Mouse (Mus musculus) olfactory bulb, adult 2 months (tissue): ENCODE measurements at regions not wholly inside any gene's neighbourhood (a gene's known extent, or its start where the extent isn't known, plus 50 kb on each side); places are given as distances from the start of the nearest gene placed in this dataset.

Source experiments
- H3K27ac ChIP-seq: fragments of 200-500 bp; 2 replicates; pipeline ENCODE4 v1.5.1; 2012; ENCODE audit warnings: low read depth, low read length; ENCODE audit not compliant: insufficient read depth
- H3K4me1 ChIP-seq: fragments of 200-500 bp; 2 replicates; pipeline ENCODE4 v1.6.1; 2012; ENCODE audit warnings: low read length; ENCODE audit not compliant: control insufficient read depth, insufficient read depth
- H3K4me3 ChIP-seq: fragments of 200-500 bp; 2 replicates; pipeline ENCODE4 v1.5.1; 2012; ENCODE audit warnings: mild to moderate bottlenecking, low read depth, low read length, moderate library complexity; ENCODE audit not compliant: insufficient read depth
- CTCF ChIP-seq: fragments of 200-500 bp; IDR thresholded peaks from 2 replicates; pipeline ENCODE4 v1.5.1; 2012; ENCODE audit warnings: low read depth, mild to moderate bottlenecking, low read length, moderate library complexity; ENCODE audit not compliant: insufficient read depth
- POLR2A ChIP-seq: fragments of 200-500 bp; IDR thresholded peaks from 2 replicates; pipeline ENCODE4 v1.6.1; 2012; ENCODE audit warnings: mild to moderate bottlenecking, low read depth, low read length, moderate library complexity; ENCODE audit not compliant: insufficient read depth
- WGBS: fragments of 180-500 bp; shearing (Covaris S2); methylation state at CpG from one replicate; pipeline ENCODE4 v1.1.7; 2018; 5-methylcytosine and 5-hydroxymethylcytosine counted together

DNA sequence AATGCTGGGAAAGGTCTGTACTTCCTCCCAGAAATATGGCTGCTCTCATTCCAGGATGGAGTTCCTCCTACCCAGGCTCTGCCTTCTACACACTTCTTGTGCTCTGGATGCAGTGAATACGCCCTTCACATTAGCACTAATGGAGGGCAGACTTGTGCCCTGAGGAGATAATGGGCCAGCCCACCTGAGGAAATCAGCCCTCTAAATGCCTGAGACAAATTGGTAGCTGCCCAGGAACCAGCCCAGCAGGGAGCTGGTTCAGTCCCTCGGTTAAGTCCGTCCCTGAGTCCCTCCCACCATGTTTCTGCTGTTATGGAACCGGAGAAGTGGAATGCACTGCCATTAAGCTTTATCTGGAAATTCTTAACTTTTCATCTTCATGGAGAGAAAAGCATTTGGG is 303.0 kb upstream of the Map3k7 start:
- 42% methylated on average over 4 of the region's 4 CpGs for WGBS
- no peak overlapping the region for H3K4me3 ChIP-seq
- H3K27ac ChIP-seq: no peak overlapping the region
- no peaks in the 10 kb centered on the region for H3K4me1 ChIP-seq
- no peak for TF ChIP-seq CTCF
- no peak for TF ChIP-seq POLR2A

- H3K4me3 ChIP-seq: no peak overlapping the region
- 61% methylated on average over 6 of the region's 6 CpGs for WGBS
- H3K4me1 ChIP-seq: no peaks in the 10 kb centered on the region
Measured at GRCm38 (mm10) chr4:31671530-31672170, 292.2 kb upstream of the Map3k7 start.

GRCm38 (mm10) chr4:31672171-31672841 is 291.6 kb upstream of the Map3k7 start:
- WGBS: 73% methylated on average over 9 of the region's 9 CpGs
- Histone ChIP-seq H3K27ac (no peak overlapping the region), H3K4me3 (no peak overlapping the region), H3K4me1 (no peaks in the 10 kb centered on the region)
- no peak for TF ChIP-seq CTCF
- TF ChIP-seq POLR2A: no peak

More at GRCm38 (mm10) chr4:31671530-31672170, 292.2 kb upstream of the Map3k7 start:
- no peak for TF ChIP-seq CTCF
- H3K27ac ChIP-seq: no peak overlapping the region

GRCm38 (mm10) chr4:31672842-31673171 is 291.1 kb upstream of the Map3k7 start:
- Histone ChIP-seq H3K4me1 (no peaks in the 10 kb centered on the region), H3K27ac (no peak overlapping the region), H3K4me3 (no peak overlapping the region)
- no peak for TF ChIP-seq CTCF
- no peak for TF ChIP-seq POLR2A
- WGBS: 97% methylated on average over 2 of the region's 2 CpGs

DNA sequence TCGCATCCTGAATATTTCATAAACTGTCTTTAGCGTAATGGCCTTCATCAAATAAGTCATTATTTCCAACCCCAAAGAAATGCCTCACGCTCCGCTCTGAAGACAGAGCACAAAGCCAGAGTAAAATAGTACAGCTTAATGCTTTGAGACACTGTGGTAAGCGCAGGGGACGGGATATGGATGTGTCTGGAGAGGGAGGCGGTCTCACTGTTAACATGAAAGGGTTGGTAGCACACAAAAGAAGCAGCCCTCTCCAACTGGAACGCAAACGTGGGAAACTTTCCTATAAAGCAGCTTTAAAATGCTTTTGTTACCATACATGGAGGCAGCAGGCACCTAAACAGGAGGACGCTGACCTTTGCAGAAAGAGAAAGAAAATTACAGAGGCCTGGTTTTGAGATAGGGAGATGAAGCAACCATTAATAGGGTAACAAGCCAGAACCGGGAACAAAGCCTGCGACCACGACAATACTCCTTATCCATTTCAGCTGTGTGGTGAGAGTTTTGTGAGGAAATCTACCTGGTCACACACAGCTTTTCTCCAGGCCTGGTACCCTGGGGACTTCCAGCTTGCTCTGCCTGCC is 284.8 kb upstream of the Map3k7 start:
- TF ChIP-seq POLR2A: no peak
- no peaks in the 10 kb centered on the region for H3K4me1 ChIP-seq
- H3K27ac ChIP-seq: no peak overlapping the region
- H3K4me3 ChIP-seq: no peak overlapping the region
- 69% methylated on average over 13 of the region's 13 CpGs for WGBS

DNA sequence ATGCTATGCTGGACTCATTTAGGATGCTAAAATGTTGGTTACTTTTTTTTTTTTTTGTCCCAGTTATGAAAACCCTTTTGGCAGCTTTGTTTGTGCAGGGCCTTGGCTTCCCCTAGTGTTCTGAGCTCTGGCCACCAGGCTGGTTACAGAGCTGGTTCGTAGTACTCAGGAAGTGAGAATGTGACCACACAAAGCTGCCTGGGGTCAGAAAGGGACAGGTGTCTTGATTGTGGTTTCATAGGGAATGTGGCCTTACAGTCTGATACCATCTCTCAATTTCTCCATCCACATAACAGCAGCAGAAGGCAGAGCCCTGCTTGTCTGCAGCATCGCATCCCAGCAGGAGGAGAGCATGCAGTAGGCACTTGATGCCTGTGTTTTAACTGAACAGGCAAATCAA is 282.9 kb upstream of the Map3k7 start:
- WGBS: 95% methylated on average over 2 of the region's 2 CpGs
- TF ChIP-seq CTCF: no peak
- TF ChIP-seq POLR2A: no peak
- Histone ChIP-seq H3K4me3 (no peak overlapping the region), H3K4me1 (no peaks in the 10 kb centered on the region), H3K27ac (no peak overlapping the region)

DNA sequence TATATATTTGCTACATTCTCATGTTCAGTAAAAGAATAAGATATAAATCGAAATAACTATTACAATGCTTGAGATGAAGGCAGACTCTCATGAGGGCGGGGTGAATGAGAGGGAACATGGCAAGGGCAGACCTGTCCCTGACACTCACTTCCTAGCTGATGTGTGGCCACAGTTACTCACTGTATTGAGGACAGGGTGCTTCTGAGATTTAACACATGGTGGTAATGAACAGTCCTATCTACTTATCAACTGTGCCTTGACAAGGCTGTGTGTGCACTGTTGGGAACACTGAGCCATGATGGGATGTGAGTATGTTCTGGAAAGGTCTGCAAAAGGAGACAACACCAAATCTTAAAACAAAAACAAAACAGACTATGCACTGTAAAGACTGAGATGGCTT is 274.8 kb upstream of the Map3k7 start:
- WGBS: 93% methylated on average over 2 of the region's 2 CpGs
- TF ChIP-seq CTCF (no peak), POLR2A (no peak)
- Histone ChIP-seq H3K4me3 (no peak overlapping the region), H3K4me1 (no peaks in the 10 kb centered on the region), H3K27ac (no peak overlapping the region)

DNA sequence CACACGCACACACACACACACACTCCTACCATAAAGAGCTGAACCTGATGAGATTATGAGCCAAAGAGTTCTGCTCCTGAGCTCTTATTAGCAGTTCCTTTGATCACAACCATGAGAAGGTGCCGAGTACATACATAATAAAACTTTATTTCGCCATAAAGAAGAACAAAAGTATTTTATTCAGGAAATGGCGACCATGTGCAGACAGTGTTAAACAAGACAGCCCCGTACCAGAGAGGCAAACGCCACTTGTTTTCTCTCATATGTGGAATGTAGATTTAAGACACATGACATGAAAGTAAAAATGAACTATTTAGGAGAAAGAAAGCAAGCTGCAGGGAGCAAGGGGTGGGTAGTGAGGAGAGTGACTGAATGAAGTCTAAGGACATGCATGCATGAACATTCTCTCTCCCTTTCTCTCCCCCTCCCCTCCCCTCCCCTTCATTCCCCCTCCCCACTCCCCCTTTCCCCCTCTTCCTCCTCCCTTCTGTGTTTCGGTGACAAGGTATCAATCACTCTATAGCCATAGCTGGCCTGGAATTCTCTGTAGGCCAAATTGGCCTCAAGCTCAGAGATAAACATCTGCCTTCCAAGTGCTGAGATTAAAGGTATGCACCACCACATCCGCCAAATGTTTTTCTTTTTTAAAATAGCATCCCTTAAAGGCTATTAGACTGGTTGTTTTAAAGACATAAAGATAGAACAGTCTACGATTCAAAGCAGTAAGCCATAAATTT is 266.0 kb upstream of the Map3k7 start:
- Histone ChIP-seq H3K4me1 (no peaks in the 10 kb centered on the region), H3K27ac (no peak overlapping the region), H3K4me3 (no peak overlapping the region)
- TF ChIP-seq CTCF: no peak
- TF ChIP-seq POLR2A: no peak
- WGBS: 80% methylated on average over 9 of the region's 9 CpGs

GRCm38 (mm10) chr4:31698506-31698782 is 265.5 kb upstream of the Map3k7 start:
- Histone ChIP-seq H3K4me1 (no peaks in the 10 kb centered on the region), H3K4me3 (no peak overlapping the region), H3K27ac (no peak overlapping the region)
- WGBS: 90% methylated on average over 4 of the region's 4 CpGs
- TF ChIP-seq POLR2A: no peak
- TF ChIP-seq CTCF: no peak
